Mouse (Mus musculus) bone marrow, adult 2 months (tissue): ENCODE data around the gene Ccdc124.

ENCODE experiments used
- CTCF ChIP-seq: fragments of 200-500 bp; IDR thresholded peaks from 2 replicates; pipeline ENCODE4 v1.5.1; 2011; ENCODE audit warnings: low read length, control low read depth; ENCODE audit not compliant: control insufficient read depth, insufficient read depth
- POLR2A ChIP-seq: fragments of 200-500 bp; IDR thresholded peaks from 2 replicates; pipeline ENCODE4 v1.6.1; 2011; ENCODE audit warnings: low read depth, mild to moderate bottlenecking, control low read depth, low read length, borderline replicate concordance; ENCODE audit not compliant: control insufficient read depth

- TF ChIP-seq CTCF = no peak
- no peak for TF ChIP-seq POLR2A
Measured at GRCm38 (mm10) chr8:70894771-70895545, 21.2 kb upstream of the Ccdc124 start.
